Mouse (Mus musculus) layer of hippocampus, adult 18-20 months (tissue): ENCODE measurements around the gene Hoxc9. TPM values are rescaled to one million over a fixed set of nuclear protein-coding genes. Genes with fewer than 3 reads are reported as not detected.

Experiments
- DNase-seq, 2 experiments: peaks; one replicate each; pipeline ENCODE4 v3.0.0; 2022; ENCODE audit warnings: low spot score in 2 of 2
- total RNA-seq, 2 experiments: library from RNA; stranded (reverse); gene quantifications; 2 replicates each; pipeline ENCODE4 v1.2.3; 2021

Gene Hoxc9
- total RNA-seq, 2 experiments from 2014 or later: not detected

- no peak for DNase-seq
These were observed 22.5 kb downstream of the Hoxc9 start for GRCm38 (mm10) chr15:102998608-102999182.

GRCm38 (mm10) chr15:102999183-102999831, 23.1 kb downstream of the Hoxc9 start:
- DNase-seq: peak in 1 of 2 experiments; percentile 51

- no peak for DNase-seq
These were observed 23.7 kb downstream of the Hoxc9 start for GRCm38 (mm10) chr15:102999955-103000354.

GRCm38 (mm10) chr15:103000501-103000901, 24.3 kb downstream of the Hoxc9 start:
- DNase-seq: no peak

- DNase-seq: no peak
These were observed 25.1 kb downstream of the Hoxc9 start for GRCm38 (mm10) chr15:103001370-103001769.

- DNase-seq: no peak
These were observed 25.9 kb downstream of the Hoxc9 start for GRCm38 (mm10) chr15:103002156-103002555.

GRCm38 (mm10) chr15:103002821-103003448, 26.7 kb downstream of the Hoxc9 start:
- DNase-seq: no peak

GRCm38 (mm10) chr15:103005308-103005707, 29.1 kb downstream of the Hoxc9 start:
- no peak for DNase-seq

GRCm38 (mm10) chr15:103005797-103006196, 29.6 kb downstream of the Hoxc9 start:
- no peak for DNase-seq

- DNase-seq: no peak
These were observed 30.1 kb downstream of the Hoxc9 start for GRCm38 (mm10) chr15:103006326-103006725.

- no peak for DNase-seq
These were observed 33.2 kb downstream of the Hoxc9 start for GRCm38 (mm10) chr15:103009265-103010111.

GRCm38 (mm10) chr15:103010112-103010846, 34.0 kb downstream of the Hoxc9 start:
- DNase-seq: no peak

GRCm38 (mm10) chr15:103010847-103011555, 34.8 kb downstream of the Hoxc9 start:
- no peak for DNase-seq

- no peak for DNase-seq
These were observed 35.8 kb downstream of the Hoxc9 start for GRCm38 (mm10) chr15:103011928-103012486.

GRCm38 (mm10) chr15:103013238-103013984, 37.2 kb downstream of the Hoxc9 start:
- DNase-seq: peak in 1 of 2 experiments; percentile 57

- DNase-seq: no peak
These were observed 38.1 kb downstream of the Hoxc9 start for GRCm38 (mm10) chr15:103014166-103015008.

GRCm38 (mm10) chr15:103015009-103015399, 38.8 kb downstream of the Hoxc9 start:
- DNase-seq: no peak
